Mouse (Mus musculus) embryonic facial prominence, embryonic 13.5 days (tissue): ENCODE measurements around the gene Ablim1. TPM values are rescaled to one million over a fixed set of nuclear protein-coding genes. Genes with fewer than 3 reads are reported as not detected.
A peak's percentile ranks its signal among the peaks of the same experiment; 100 is the strongest.

Source experiments
- ATAC-seq: fragments of 200-750 bp; cut with Nextera tagmentation; 2 replicates; pipeline ENCODE4 v1.8.0; 2017; ENCODE audit warnings: low read depth; ENCODE audit not compliant: insufficient number of reproducible peaks, insufficient read depth, low FRiP score, low TSS enrichment
- H3K27ac ChIP-seq: fragments of 300-500 bp; sonication (generic); 2 replicates; pipeline ENCODE4 v1.5.1; 2015; ENCODE audit warnings: moderate library complexity, mild to moderate bottlenecking, inconsistent platforms
- H3K27me3 ChIP-seq: fragments of 300-500 bp; sonication (generic); 2 replicates; pipeline ENCODE4 v1.6.1; 2015; ENCODE audit warnings: mild to moderate bottlenecking, inconsistent platforms
- H3K36me3 ChIP-seq: fragments of 300-500 bp; sonication (generic); 2 replicates; pipeline ENCODE4 v1.6.1; 2015; ENCODE audit warnings: mild to moderate bottlenecking, inconsistent platforms
- H3K4me1 ChIP-seq: fragments of 300-500 bp; sonication (generic); 2 replicates; pipeline ENCODE4 v1.6.1; 2015; ENCODE audit warnings: inconsistent platforms
- H3K4me2 ChIP-seq: fragments of 300-500 bp; sonication (generic); 2 replicates; pipeline ENCODE4 v1.6.1; 2015; ENCODE audit warnings: moderate library complexity, mild to moderate bottlenecking, inconsistent platforms
- H3K4me3 ChIP-seq: fragments of 300-500 bp; sonication (generic); 2 replicates; pipeline ENCODE4 v1.5.1; 2015; ENCODE audit warnings: mild to moderate bottlenecking, inconsistent platforms
- H3K9ac ChIP-seq: fragments of 300-500 bp; sonication (generic); 2 replicates; pipeline ENCODE4 v1.6.1; 2015; ENCODE audit warnings: mild to moderate bottlenecking, inconsistent platforms
- H3K9me3 ChIP-seq: fragments of 300-500 bp; sonication (generic); 2 replicates; pipeline ENCODE4 v1.6.1; 2016; ENCODE audit warnings: inconsistent platforms
- WGBS: fragments of 180-500 bp; shearing (Covaris S2); methylation state at CpG from one replicate; pipeline ENCODE4 v1.1.7; 2015; ENCODE audit warnings: mixed read lengths; 5-methylcytosine and 5-hydroxymethylcytosine counted together
- polyA plus RNA-seq: library from polyadenylated mRNA; unstranded; fragments of >200 nt; fragmentation: Nextera tagmentation; extraction: Ambion mirVana; gene quantifications from 2 replicates; pipeline ENCODE4 v1.2.1, GENCODE M21; 2015

Ablim1 gene
- polyA plus RNA-seq, 1 experiment from 2014 or later: 33.3 TPM

DNA sequence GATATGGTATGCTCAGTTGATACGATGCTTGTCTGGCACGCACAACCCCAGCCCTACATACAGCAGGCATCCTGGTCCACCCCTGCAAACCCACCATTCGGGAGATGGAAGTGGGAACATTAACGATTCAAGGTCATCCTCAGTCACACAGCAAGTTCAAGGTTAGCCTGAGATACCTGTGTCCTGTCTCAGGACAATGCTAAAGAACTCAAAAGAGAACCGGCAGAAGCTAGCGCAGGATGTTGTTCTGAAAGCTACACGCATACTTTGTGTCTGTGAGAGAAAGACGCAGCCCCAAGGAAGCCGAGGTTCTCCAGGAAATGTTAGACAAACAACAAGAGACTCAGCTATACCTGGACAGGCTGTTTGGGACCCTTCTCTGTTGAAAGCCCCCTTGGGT lies 185.0 kb downstream of the Ablim1 start:
- Histone ChIP-seq H3K27me3 (no peaks in the 10 kb centered on the region), H3K36me3 (no peaks in the 10 kb centered on the region), H3K9ac (no peak overlapping the region), H3K27ac (no peak overlapping the region), H3K4me1 (peaks cover 27% of the 10 kb centered on the region), H3K4me3 (no peak overlapping the region), H3K4me2 (no peak overlapping the region), H3K9me3 (no peaks in the 10 kb centered on the region)
- ATAC-seq: no peak
- WGBS: 85% methylated on average over 9 of the region's 9 CpGs

DNA sequence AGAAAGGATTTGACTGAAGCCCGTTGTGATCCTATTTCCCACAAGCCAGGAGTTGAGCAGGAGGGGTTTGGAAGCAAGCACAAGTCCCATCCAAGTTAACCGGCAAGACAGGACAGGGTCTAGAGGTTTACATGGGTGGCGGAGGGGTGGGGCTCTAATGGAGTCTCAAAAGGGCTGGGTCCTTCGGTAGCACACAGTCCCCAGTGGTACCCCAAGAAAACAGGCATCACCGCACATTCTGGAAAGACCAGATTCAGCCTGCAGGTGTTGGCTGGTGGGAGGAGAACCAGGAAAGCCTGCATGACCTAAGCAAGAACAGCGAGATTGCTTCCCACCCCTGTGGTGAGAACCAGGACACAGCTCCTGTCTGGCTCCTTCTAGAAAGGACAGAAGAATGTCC lies 186.7 kb downstream of the Ablim1 start:
- Histone ChIP-seq H3K27ac (peak overlapping the region; percentile 74), H3K4me1 (peaks cover 22% of the 10 kb centered on the region), H3K27me3 (no peaks in the 10 kb centered on the region), H3K4me2 (no peak overlapping the region), H3K36me3 (no peaks in the 10 kb centered on the region), H3K4me3 (no peak overlapping the region), H3K9me3 (no peaks in the 10 kb centered on the region), H3K9ac (no peak overlapping the region)
- ATAC-seq: no peak
- 62% methylated on average over 6 of the region's 6 CpGs for WGBS

DNA sequence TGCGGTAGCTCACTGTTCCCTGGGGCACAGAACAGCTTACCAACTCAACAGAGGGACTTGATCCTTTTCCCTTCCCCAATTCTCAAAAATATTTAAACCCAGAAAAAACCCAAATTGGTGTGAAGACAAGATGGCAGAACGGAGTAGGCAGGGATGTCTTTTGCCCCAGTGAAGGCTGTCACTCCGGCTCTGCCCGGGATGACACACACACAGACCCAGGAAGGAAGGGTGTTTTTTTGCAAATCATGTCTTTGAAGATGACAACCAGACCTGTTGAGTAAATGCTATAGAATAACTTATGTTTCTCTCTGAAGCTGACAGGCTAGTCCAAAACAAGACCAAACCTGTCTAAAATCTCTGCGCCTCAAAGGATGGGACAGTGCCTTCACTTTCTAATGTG lies 187.2 kb downstream of the Ablim1 start:
- peak overlapping the region; percentile 52; the same call in 1 of the 2 replicates for H3K27ac ChIP-seq

GRCm38 (mm10) chr19:57126950-57127349 lies 187.8 kb downstream of the Ablim1 start:
- ATAC-seq: no peak
- H3K4me1 ChIP-seq: peaks cover 24% of the 10 kb centered on the region
- no peak overlapping the region for H3K4me3 ChIP-seq
- peak overlapping the region; percentile 52; the same call in 1 of the 2 replicates for H3K27ac ChIP-seq
- H3K4me2 ChIP-seq: no peak overlapping the region
- H3K36me3 ChIP-seq: no peaks in the 10 kb centered on the region
- no peak overlapping the region for H3K9ac ChIP-seq
- H3K9me3 ChIP-seq: no peaks in the 10 kb centered on the region
- no peaks in the 10 kb centered on the region for H3K27me3 ChIP-seq
- 41% methylated on average over 10 of the region's 10 CpGs for WGBS

More for the DNA sequence above, 187.2 kb downstream of the Ablim1 start:
- Histone ChIP-seq H3K4me3 (no peak overlapping the region), H3K9ac (no peak overlapping the region), H3K27me3 (no peaks in the 10 kb centered on the region), H3K4me1 (peaks cover 24% of the 10 kb centered on the region), H3K4me2 (no peak overlapping the region), H3K9me3 (no peaks in the 10 kb centered on the region), H3K36me3 (no peaks in the 10 kb centered on the region)
- 67% methylated on average over 5 of the region's 5 CpGs for WGBS
- ATAC-seq: no peak

DNA sequence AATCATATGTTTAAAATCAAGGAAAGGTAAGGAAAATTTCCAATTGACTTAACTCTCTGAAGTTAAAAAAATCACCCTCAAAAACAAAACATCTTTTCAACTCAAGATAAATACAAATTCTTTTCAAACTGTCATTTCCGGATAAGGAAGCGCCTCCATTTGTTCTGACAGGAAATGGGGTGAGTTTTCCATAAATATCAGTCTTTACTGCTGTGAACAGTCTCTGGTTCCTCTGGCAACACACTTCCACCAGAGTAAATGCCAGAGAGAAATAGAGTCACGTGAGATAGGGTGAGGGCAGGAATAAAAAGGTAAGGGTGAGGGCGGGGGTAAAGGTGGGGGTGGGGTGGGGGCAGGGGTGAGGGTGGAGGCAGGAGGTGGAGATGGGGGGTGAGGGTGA lies 189.8 kb downstream of the Ablim1 start:
- 79% methylated on average over 4 of the region's 4 CpGs for WGBS
- Histone ChIP-seq H3K9me3 (no peaks in the 10 kb centered on the region), H3K27me3 (no peaks in the 10 kb centered on the region), H3K27ac (no peak overlapping the region), H3K4me3 (no peak overlapping the region), H3K4me2 (no peak overlapping the region), H3K9ac (no peak overlapping the region), H3K4me1 (peaks cover 27% of the 10 kb centered on the region), H3K36me3 (no peaks in the 10 kb centered on the region)
- ATAC-seq: no peak

- Histone ChIP-seq H3K4me2 (no peak overlapping the region), H3K9ac (no peak overlapping the region), H3K27ac (peak overlapping the region; percentile 48; the same call in 1 of the 2 replicates), H3K36me3 (no peaks in the 10 kb centered on the region), H3K9me3 (no peaks in the 10 kb centered on the region), H3K4me3 (no peak overlapping the region), H3K27me3 (no peaks in the 10 kb centered on the region), H3K4me1 (peaks cover 34% of the 10 kb centered on the region)
- ATAC-seq: no peak
- WGBS: 68% methylated on average over 2 of the region's 2 CpGs
These were observed 190.6 kb downstream of the Ablim1 start for GRCm38 (mm10) chr19:57124138-57124519.

DNA sequence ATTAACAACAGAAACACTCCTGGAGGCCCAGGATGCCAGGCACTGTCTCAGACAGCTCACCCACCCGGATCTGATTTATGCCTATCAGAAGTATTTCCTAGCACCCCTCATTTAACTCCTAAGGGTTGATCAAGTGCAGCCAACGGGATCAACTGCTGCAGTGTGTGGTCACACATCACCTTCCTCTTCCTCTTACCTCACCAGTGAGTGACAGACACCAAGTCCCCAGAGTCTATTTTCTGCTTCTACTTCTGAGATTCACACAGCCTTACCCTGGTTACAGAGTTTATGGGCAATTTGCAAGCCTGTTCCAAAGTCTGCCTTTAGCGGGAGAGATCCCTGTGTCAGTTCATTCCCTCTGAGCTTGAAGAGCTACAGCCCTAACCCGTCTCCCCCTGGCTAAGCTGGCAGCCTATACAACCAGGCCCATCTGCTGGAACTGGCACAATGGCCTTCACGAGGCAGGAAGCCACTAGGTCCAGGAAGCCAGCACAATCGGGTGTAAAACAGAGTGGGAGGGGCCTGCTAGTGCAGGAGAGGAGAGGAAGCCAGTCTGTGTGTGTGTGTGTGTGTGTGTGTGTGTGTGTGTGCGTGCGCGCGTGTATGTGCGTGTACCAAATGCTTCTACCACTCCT lies 191.1 kb downstream of the Ablim1 start:
- Histone ChIP-seq H3K36me3 (no peaks in the 10 kb centered on the region), H3K9ac (no peak overlapping the region), H3K4me3 (no peak overlapping the region), H3K27me3 (no peaks in the 10 kb centered on the region), H3K4me2 (no peak overlapping the region), H3K9me3 (no peaks in the 10 kb centered on the region), H3K4me1 (peaks cover 39% of the 10 kb centered on the region), H3K27ac (peak overlapping the region; percentile 48; the same call in 1 of the 2 replicates)
- ATAC-seq: no peak
- 52% methylated on average over 11 of the region's 11 CpGs for WGBS

- Histone ChIP-seq H3K27me3 (no peaks in the 10 kb centered on the region), H3K4me3 (no peak overlapping the region), H3K36me3 (no peaks in the 10 kb centered on the region), H3K4me2 (no peak overlapping the region), H3K9ac (no peak overlapping the region), H3K4me1 (peaks cover 45% of the 10 kb centered on the region), H3K9me3 (no peaks in the 10 kb centered on the region), H3K27ac (no peak overlapping the region)
- ATAC-seq: no peak
- WGBS: 84% methylated on average over 3 of the region's 3 CpGs
These were observed 192.5 kb downstream of the Ablim1 start for GRCm38 (mm10) chr19:57122261-57122660.

GRCm38 (mm10) chr19:57121036-57121435 lies 193.7 kb downstream of the Ablim1 start:
- Histone ChIP-seq H3K36me3 (no peaks in the 10 kb centered on the region), H3K9ac (no peak overlapping the region), H3K9me3 (no peaks in the 10 kb centered on the region), H3K27me3 (no peaks in the 10 kb centered on the region), H3K4me2 (no peak overlapping the region), H3K27ac (no peak overlapping the region), H3K4me1 (peaks cover 52% of the 10 kb centered on the region), H3K4me3 (no peak overlapping the region)
- WGBS: 71% methylated on average over 4 of the region's 4 CpGs
- ATAC-seq: no peak

GRCm38 (mm10) chr19:57119661-57120060 lies 195.1 kb downstream of the Ablim1 start:
- Histone ChIP-seq H3K9ac (no peak overlapping the region), H3K4me3 (no peak overlapping the region), H3K4me2 (peak overlapping the region; percentile 60), H3K27me3 (no peaks in the 10 kb centered on the region), H3K27ac (no peak overlapping the region), H3K9me3 (no peaks in the 10 kb centered on the region), H3K4me1 (peaks cover 58% of the 10 kb centered on the region), H3K36me3 (no peaks in the 10 kb centered on the region)
- 57% methylated on average over 3 of the region's 3 CpGs for WGBS
- no peak for ATAC-seq

GRCm38 (mm10) chr19:57118785-57119565 lies 195.7 kb downstream of the Ablim1 start:
- H3K9me3 ChIP-seq: no peaks in the 10 kb centered on the region
- H3K9ac ChIP-seq: peak overlapping the region; percentile 72
- 37% methylated on average over 22 of the region's 22 CpGs for WGBS
- H3K27ac ChIP-seq: peak overlapping the region; percentile 89
- peaks cover 58% of the 10 kb centered on the region for H3K4me1 ChIP-seq
- H3K4me3 ChIP-seq: peak overlapping the region; percentile 44
- ATAC-seq: peak; percentile 80
- H3K36me3 ChIP-seq: no peaks in the 10 kb centered on the region
- H3K27me3 ChIP-seq: no peaks in the 10 kb centered on the region
- peak overlapping the region; percentile 60 for H3K4me2 ChIP-seq

- Histone ChIP-seq H3K27ac (peak overlapping the region; percentile 45; the same call in 1 of the 2 replicates), H3K9me3 (no peaks in the 10 kb centered on the region), H3K4me2 (peak overlapping the region; percentile 60), H3K27me3 (no peaks in the 10 kb centered on the region), H3K36me3 (no peaks in the 10 kb centered on the region), H3K4me1 (peaks cover 46% of the 10 kb centered on the region), H3K4me3 (peak overlapping the region; percentile 44), H3K9ac (no peak overlapping the region)
- WGBS: 26% methylated on average over 6 of the region's 6 CpGs
- no peak for ATAC-seq
These were observed 197.0 kb downstream of the Ablim1 start for GRCm38 (mm10) chr19:57117751-57118150.
